Mouse (Mus musculus): ENCODE data around the gene Ubash3a.
"Not testable (repeated sequence)": the region's sequence is repeated elsewhere in the genome, so short reads cannot be mapped to it uniquely, and the experiment has no call there.

- TF ChIP-seq ZC3H11A (IDR thresholded peaks at IDR 0.05; ENCODE audit: borderline replicate concordance, low read depth, low read length); CHD2 (IDR thresholded peaks at IDR 0.05; ENCODE audit: low read depth, low read length); HCFC1 (IDR thresholded peaks at IDR 0.05; ENCODE audit: borderline replicate concordance, insufficient read depth, low read length); ZNF384 (IDR thresholded peaks at IDR 0.05; ENCODE audit: low read depth, low read length); MAFK (IDR thresholded peaks at IDR 0.05; ENCODE audit: insufficient read depth, low read depth, low read length): not testable (repeated sequence)
These were observed 63.1 kb downstream of the Ubash3a start for GRCm38 (mm10) chr17:31270736-31271135.

All from ES-E14 (cell line).